Mouse (Mus musculus) MEL (cell line): ENCODE results near the gene Pgm2.

Source experiments
- CTCF ChIP-seq, 3 experiments: IDR thresholded peaks in 2 of 3; conservative IDR thresholded peaks in 1 of 3; 2 replicates each; pipeline ENCODE4 v1.5.1; 2011 to 2012; ENCODE audit warnings: low read length in 3 of 3, low read depth in 2 of 3, mild to moderate bottlenecking in 2 of 3, improper control_type of control experiment in 1 of 3, inconsistent platforms in 1 of 3, mixed read lengths in 1 of 3, moderate library complexity in 1 of 3; ENCODE audit not compliant: control insufficient read depth in 1 of 3, insufficient read depth in 1 of 3, poor library complexity in 1 of 3, severe bottlenecking in 1 of 3
- E2F4 ChIP-seq: IDR thresholded peaks from 2 replicates; pipeline ENCODE4 v1.6.1; 2011; ENCODE audit warnings: low read depth, low read length, improper control_type of control experiment, borderline replicate concordance
- EP300 ChIP-seq, 2 experiments: IDR thresholded peaks; 2 replicates each; pipeline ENCODE4 v1.6.1; 2011; ENCODE audit warnings: improper control_type of control experiment in 2 of 2, low read length in 2 of 2, low read depth in 1 of 2, mild to moderate bottlenecking in 1 of 2
- GATA1 ChIP-seq: IDR thresholded peaks from 2 replicates; pipeline ENCODE4 v1.6.1; 2011; ENCODE audit warnings: low read depth, low read length, improper control_type of control experiment
- MAZ ChIP-seq: IDR thresholded peaks from 2 replicates; pipeline ENCODE4 v1.6.1; 2012; ENCODE audit warnings: low read depth, mild to moderate bottlenecking, inconsistent platforms, low read length, improper control_type of control experiment
- SIN3A ChIP-seq: IDR thresholded peaks from 2 replicates; pipeline ENCODE4 v1.6.1; 2012; ENCODE audit warnings: low read length, improper control_type of control experiment, inconsistent platforms
- USF1 ChIP-seq: IDR thresholded peaks from 2 replicates; pipeline ENCODE4 v1.6.1; 2014; ENCODE audit warnings: low read depth, mild to moderate bottlenecking, inconsistent platforms, low read length, improper control_type of control experiment, moderate library complexity
- USF2 ChIP-seq, 2 experiments: IDR thresholded peaks; 2 replicates each; pipeline ENCODE4 v1.6.1; 2011 to 2012; ENCODE audit warnings: improper control_type of control experiment in 2 of 2, low read length in 2 of 2, borderline replicate concordance in 1 of 2, inconsistent platforms in 1 of 2, low read depth in 1 of 2, mild to moderate bottlenecking in 1 of 2; ENCODE audit not compliant: insufficient read depth in 1 of 2

GRCm38 (mm10) chr5:64173302-64173701 is 80.6 kb downstream of the Pgm2 start:
- no peak for TF ChIP-seq GATA1
- no peak for TF ChIP-seq CTCF (IDR thresholded peaks at IDR 0.05 in 2 of 3, conservative IDR thresholded peaks at IDR 0.05 in 1 of 3; ENCODE audit: control insufficient read depth in 1 of 3, insufficient read depth in 1 of 3, low read depth in 2 of 3, low read length in 3 of 3, poor library complexity in 1 of 3, severe bottlenecking in 1 of 3)
- no peak for TF ChIP-seq EP300 (IDR thresholded peaks at IDR 0.05; ENCODE audit: low read depth in 1 of 2, low read length in 2 of 2)
- no peak for TF ChIP-seq MAZ
- no peak for TF ChIP-seq USF2 (IDR thresholded peaks at IDR 0.05; ENCODE audit: borderline replicate concordance in 1 of 2, insufficient read depth in 1 of 2, low read depth in 1 of 2, low read length in 2 of 2)
- no peak for TF ChIP-seq E2F4
- TF ChIP-seq USF1: no peak
- no peak for TF ChIP-seq SIN3A
